Mouse (Mus musculus) bone marrow, adult 2 months (tissue): ENCODE data around the gene Pigx.

Experiments
- CTCF ChIP-seq: fragments of 200-500 bp; IDR thresholded peaks from 2 replicates; pipeline ENCODE4 v1.5.1; 2011; ENCODE audit warnings: low read length, control low read depth; ENCODE audit not compliant: control insufficient read depth, insufficient read depth
- POLR2A ChIP-seq: fragments of 200-500 bp; IDR thresholded peaks from 2 replicates; pipeline ENCODE4 v1.6.1; 2011; ENCODE audit warnings: low read depth, mild to moderate bottlenecking, control low read depth, low read length, borderline replicate concordance; ENCODE audit not compliant: control insufficient read depth

DNA sequence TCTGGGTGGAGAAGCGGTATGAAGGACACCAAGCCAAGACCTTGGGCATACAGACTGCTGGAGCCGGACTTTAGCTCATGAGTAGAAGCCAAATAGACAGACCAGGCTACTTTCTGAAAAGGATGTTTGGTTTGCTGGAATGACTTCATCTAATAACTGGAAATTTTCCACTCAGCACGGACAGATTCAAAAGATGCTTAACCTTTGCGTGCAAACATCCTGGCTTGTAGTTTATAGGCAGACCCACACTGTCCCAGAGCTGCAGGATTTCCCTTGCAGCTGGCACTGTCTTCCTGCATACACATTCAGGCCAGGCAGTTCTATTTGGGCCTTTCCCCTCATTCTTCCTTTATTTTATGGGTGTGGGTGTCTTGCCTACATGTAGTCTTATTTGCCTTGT, 27.5 kb upstream of the Pigx start:
- no peak for TF ChIP-seq CTCF
- TF ChIP-seq POLR2A: no peak
